Mouse (Mus musculus): Measurements from ENCODE around the gene Olfm2. TPM values are rescaled to one million over a fixed set of nuclear protein-coding genes. Genes with fewer than 3 reads are reported as not detected.

Gene Olfm2
- 1.1 TPM in 1 of 2 replicates, not detected in the other for polyA plus RNA-seq (2011; ENCODE audit: insufficient read depth, insufficient read length, low replicate concordance, missing spikeins)

GRCm38 (mm10) chr9:20746017-20746660, at the start of gene Olfm2:
Olfm2 (minus strand) TSS chr9:20746349.
- TF ChIP-seq POLR2A (IDR thresholded peaks at IDR 0.05; ENCODE audit: borderline replicate concordance, control insufficient read depth, low read depth, low read length) (no peak), CTCF (IDR thresholded peaks at IDR 0.05; ENCODE audit: control insufficient read depth, insufficient read depth, low read length) (no peak)
- H3K4me1 ChIP-seq (ENCODE audit: control insufficient read depth, insufficient read depth, low read length): no peaks in the 10 kb centered on the region
- H3K4me3 ChIP-seq (replicated peaks; ENCODE audit: control insufficient read depth, low read depth, low read length): no peak within 1 kb of the TSS
- H3K27ac ChIP-seq (ENCODE audit: control insufficient read depth, insufficient read depth, low read depth, low read length, poor library complexity): no peak within 1 kb of the TSS
- 2% methylated on average over 50 of the region's 50 CpGs for WGBS

- TF ChIP-seq POLR2A (IDR thresholded peaks at IDR 0.05; ENCODE audit: borderline replicate concordance, control insufficient read depth, low read depth, low read length): no peak
- TF ChIP-seq CTCF (IDR thresholded peaks at IDR 0.05; ENCODE audit: control insufficient read depth, insufficient read depth, low read length): no peak
- WGBS: 5% methylated on average over 7 of the region's 7 CpGs
- H3K4me1 ChIP-seq (ENCODE audit: control insufficient read depth, insufficient read depth, low read length): peaks cover 1% of the 10 kb centered on the region; the same call in 1 of the 2 replicates
Measured at GRCm38 (mm10) chr9:20794108-20794806, 48.1 kb upstream of the Olfm2 start.

GRCm38 (mm10) chr9:20790345-20790744, 44.2 kb upstream of the Olfm2 start:
- TF ChIP-seq POLR2A (IDR thresholded peaks at IDR 0.05; ENCODE audit: borderline replicate concordance, control insufficient read depth, low read depth, low read length) (no peak), CTCF (IDR thresholded peaks at IDR 0.05; ENCODE audit: control insufficient read depth, insufficient read depth, low read length) (no peak)
- Histone ChIP-seq H3K4me1 (ENCODE audit: control insufficient read depth, insufficient read depth, low read length) (peaks cover 1% of the 10 kb centered on the region; the same call in 1 of the 2 replicates), H3K27ac (ENCODE audit: control insufficient read depth, insufficient read depth, low read depth, low read length, poor library complexity) (no peak overlapping the region), H3K4me3 (replicated peaks; ENCODE audit: control insufficient read depth, low read depth, low read length) (no peak overlapping the region)
- 87% methylated on average over 3 of the region's 3 CpGs for WGBS

More at GRCm38 (mm10) chr9:20794108-20794806, 48.1 kb upstream of the Olfm2 start:
- Histone ChIP-seq H3K4me3 (replicated peaks; ENCODE audit: control insufficient read depth, low read depth, low read length) (no peak overlapping the region), H3K27ac (ENCODE audit: control insufficient read depth, insufficient read depth, low read depth, low read length, poor library complexity) (no peak overlapping the region)

GRCm38 (mm10) chr9:20789651-20790050, 43.5 kb upstream of the Olfm2 start:
- H3K4me1 ChIP-seq (ENCODE audit: control insufficient read depth, insufficient read depth, low read length): peaks cover 1% of the 10 kb centered on the region; the same call in 1 of the 2 replicates
- 72% methylated on average over 3 of the region's 4 CpGs for WGBS
- H3K27ac ChIP-seq (ENCODE audit: control insufficient read depth, insufficient read depth, low read depth, low read length, poor library complexity): no peak overlapping the region
- no peak overlapping the region for H3K4me3 ChIP-seq (replicated peaks; ENCODE audit: control insufficient read depth, low read depth, low read length)
- TF ChIP-seq CTCF (IDR thresholded peaks at IDR 0.05; ENCODE audit: control insufficient read depth, insufficient read depth, low read length) (no peak), POLR2A (IDR thresholded peaks at IDR 0.05; ENCODE audit: borderline replicate concordance, control insufficient read depth, low read depth, low read length) (no peak)

DNA sequence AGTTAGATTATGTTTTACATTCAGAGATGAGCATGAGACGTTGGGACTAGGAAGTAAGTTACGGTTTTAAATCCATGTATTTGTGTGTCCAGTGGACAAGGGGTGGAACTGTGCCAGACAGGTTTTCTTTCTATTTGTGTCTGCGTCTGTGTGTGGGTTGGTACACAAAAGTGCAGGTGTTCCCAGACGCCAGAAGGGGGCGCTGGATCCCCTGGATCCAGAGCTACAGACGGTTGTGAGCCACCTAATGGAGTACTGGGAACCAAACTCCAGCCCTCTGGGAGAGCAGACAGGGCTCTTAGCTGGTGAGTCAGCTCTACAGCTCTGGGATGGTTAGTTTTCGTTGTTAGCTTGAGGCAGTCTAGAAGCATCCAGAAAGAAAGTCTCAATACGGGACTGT, 41.8 kb upstream of the Olfm2 start:
- no peak for TF ChIP-seq POLR2A (IDR thresholded peaks at IDR 0.05; ENCODE audit: borderline replicate concordance, control insufficient read depth, low read depth, low read length)
- 0 out of 2 replicates have a peak, but pooled peaks have one; percentile 1 for TF ChIP-seq CTCF (IDR thresholded peaks at IDR 0.05; ENCODE audit: control insufficient read depth, insufficient read depth, low read length)
- Histone ChIP-seq H3K27ac (ENCODE audit: control insufficient read depth, insufficient read depth, low read depth, low read length, poor library complexity) (no peak overlapping the region), H3K4me3 (replicated peaks; ENCODE audit: control insufficient read depth, low read depth, low read length) (no peak overlapping the region), H3K4me1 (ENCODE audit: control insufficient read depth, insufficient read depth, low read length) (no peaks in the 10 kb centered on the region)
- WGBS: 77% methylated on average over 8 of the region's 8 CpGs

DNA sequence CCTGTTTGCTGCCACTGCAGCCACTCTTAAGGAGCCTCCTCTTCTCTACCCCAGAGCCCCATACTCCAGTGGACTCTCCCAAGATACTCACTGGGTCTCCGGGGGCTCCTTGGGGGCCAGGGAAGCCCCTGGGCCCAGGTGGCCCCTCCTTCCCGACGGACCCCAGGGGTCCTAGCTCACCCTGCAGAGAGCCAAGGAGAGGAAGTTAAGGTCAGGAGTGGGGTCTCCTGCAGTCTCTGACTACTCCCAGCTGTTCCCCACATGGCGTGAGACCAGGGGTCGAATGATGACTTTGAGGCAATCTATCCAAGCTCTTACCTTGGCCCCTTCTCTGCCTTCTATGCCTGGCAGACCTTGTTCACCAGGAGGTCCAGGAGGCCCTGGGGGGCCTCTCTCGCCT, 38.9 kb upstream of the Olfm2 start:
- no peaks in the 10 kb centered on the region for H3K4me1 ChIP-seq (ENCODE audit: control insufficient read depth, insufficient read depth, low read length)
- WGBS: 70% methylated on average over 6 of the region's 6 CpGs
- no peak overlapping the region for H3K27ac ChIP-seq (ENCODE audit: control insufficient read depth, insufficient read depth, low read depth, low read length, poor library complexity)
- no peak for TF ChIP-seq CTCF (IDR thresholded peaks at IDR 0.05; ENCODE audit: control insufficient read depth, insufficient read depth, low read length)
- TF ChIP-seq POLR2A (IDR thresholded peaks at IDR 0.05; ENCODE audit: borderline replicate concordance, control insufficient read depth, low read depth, low read length): no peak
- no peak overlapping the region for H3K4me3 ChIP-seq (replicated peaks; ENCODE audit: control insufficient read depth, low read depth, low read length)

GRCm38 (mm10) chr9:20781286-20781685, 35.1 kb upstream of the Olfm2 start:
- WGBS: 72% methylated on average over 3 of the region's 3 CpGs
- H3K4me1 ChIP-seq (ENCODE audit: control insufficient read depth, insufficient read depth, low read length): no peaks in the 10 kb centered on the region
- H3K4me3 ChIP-seq (replicated peaks; ENCODE audit: control insufficient read depth, low read depth, low read length): no peak overlapping the region

GRCm38 (mm10) chr9:20765274-20765673, 19.1 kb upstream of the Olfm2 start:
- no peaks in the 10 kb centered on the region; the same call in 1 of the 2 replicates for H3K4me1 ChIP-seq (ENCODE audit: control insufficient read depth, insufficient read depth, low read length)
- no peak overlapping the region for H3K4me3 ChIP-seq (replicated peaks; ENCODE audit: control insufficient read depth, low read depth, low read length)
- H3K27ac ChIP-seq (ENCODE audit: control insufficient read depth, insufficient read depth, low read depth, low read length, poor library complexity): no peak overlapping the region; the same call in 1 of the 2 replicates
- TF ChIP-seq CTCF (IDR thresholded peaks at IDR 0.05; ENCODE audit: control insufficient read depth, insufficient read depth, low read length): no peak
- no peak for TF ChIP-seq POLR2A (IDR thresholded peaks at IDR 0.05; ENCODE audit: borderline replicate concordance, control insufficient read depth, low read depth, low read length)
- WGBS: 0% methylated on average over 2 of the region's 2 CpGs

More at GRCm38 (mm10) chr9:20781286-20781685, 35.1 kb upstream of the Olfm2 start:
- no peak overlapping the region for H3K27ac ChIP-seq (ENCODE audit: control insufficient read depth, insufficient read depth, low read depth, low read length, poor library complexity)
- TF ChIP-seq CTCF (IDR thresholded peaks at IDR 0.05; ENCODE audit: control insufficient read depth, insufficient read depth, low read length) (no peak), POLR2A (IDR thresholded peaks at IDR 0.05; ENCODE audit: borderline replicate concordance, control insufficient read depth, low read depth, low read length) (no peak)

Measured in bone marrow, adult 2 months (tissue).